Mouse (Mus musculus): ENCODE data around the gene Dnpep.

The Dnpep gene

GRCm38 (mm10) chr1:75327461-75327860 is 9.7 kb upstream of the Dnpep start:
- no peak for DNase-seq (ENCODE audit: low spot score)

GRCm38 (mm10) chr1:75319166-75319565 is 1.4 kb upstream of the Dnpep start:
- no peak for DNase-seq (ENCODE audit: low spot score)

- no peak for DNase-seq (ENCODE audit: low spot score)
Observed at GRCm38 (mm10) chr1:75318736-75319135, 946 bp upstream of the Dnpep start.

- DNase-seq (ENCODE audit: low spot score): no peak
Observed at GRCm38 (mm10) chr1:75318301-75318700, 511 bp upstream of the Dnpep start.

GRCm38 (mm10) chr1:75316861-75317240 is 939 bp downstream of the Dnpep start:
- DNase-seq (ENCODE audit: low spot score): peak; percentile 85

- DNase-seq (ENCODE audit: low spot score): no peak
Observed at GRCm38 (mm10) chr1:75315456-75316365, 2.1 kb downstream of the Dnpep start.

- DNase-seq (ENCODE audit: low spot score): no peak
Observed at GRCm38 (mm10) chr1:75315011-75315410, 2.8 kb downstream of the Dnpep start.

- no peak for DNase-seq (ENCODE audit: low spot score)
Observed at GRCm38 (mm10) chr1:75311694-75312093, 6.1 kb downstream of the Dnpep start.

GRCm38 (mm10) chr1:75304662-75305061 is 13.1 kb downstream of the Dnpep start:
- no peak for DNase-seq (ENCODE audit: low spot score)

- DNase-seq (ENCODE audit: low spot score): no peak
Observed at GRCm38 (mm10) chr1:75294294-75294693, 23.5 kb downstream of the Dnpep start.

GRCm38 (mm10) chr1:75293331-75293701 is 24.5 kb downstream of the Dnpep start:
- no peak for DNase-seq (ENCODE audit: low spot score)

- no peak for DNase-seq (ENCODE audit: low spot score)
Observed at GRCm38 (mm10) chr1:75292476-75293330, 25.1 kb downstream of the Dnpep start.

GRCm38 (mm10) chr1:75291321-75291720 is 26.5 kb downstream of the Dnpep start:
- DNase-seq (ENCODE audit: low spot score): no peak

GRCm38 (mm10) chr1:75290582-75290981 is 27.2 kb downstream of the Dnpep start:
- no peak for DNase-seq (ENCODE audit: low spot score)

GRCm38 (mm10) chr1:75289888-75290431 is 27.8 kb downstream of the Dnpep start:
- no peak for DNase-seq (ENCODE audit: low spot score)

- DNase-seq (ENCODE audit: low spot score): no peak
Observed at GRCm38 (mm10) chr1:75289376-75289775, 28.4 kb downstream of the Dnpep start.

GRCm38 (mm10) chr1:75284911-75285310 is 32.9 kb downstream of the Dnpep start:
- no peak for DNase-seq (ENCODE audit: low spot score)

- no peak for DNase-seq (ENCODE audit: low spot score)
Observed at GRCm38 (mm10) chr1:75283017-75283416, 34.8 kb downstream of the Dnpep start.

GRCm38 (mm10) chr1:75278228-75278627 is 39.6 kb downstream of the Dnpep start, which contains the start of gene Resp18:
Gene Resp18, minus strand, starts transcription at chr1:75278415.
- DNase-seq (ENCODE audit: low spot score): no peak

- peak; percentile 63 for DNase-seq (ENCODE audit: low spot score)
Observed at GRCm38 (mm10) chr1:75277195-75278188, 40.3 kb downstream of the Dnpep start.

Measured in ovary, postnatal 36 days (tissue).